Mouse (Mus musculus) heart, adult 2 months (tissue): ENCODE results near the gene Fah. TPM values are rescaled to one million over a fixed set of nuclear protein-coding genes. Genes with fewer than 3 reads are reported as not detected.

ENCODE experiments used
- DNase-seq, 2 experiments: peaks; one replicate each; pipeline ENCODE4 v3.0.0; 2021
- H3K27ac ChIP-seq: fragments of 200-600 bp; 2 replicates; pipeline ENCODE4 v1.8.1; 2022
- H3K27me3 ChIP-seq: fragments of 200-500 bp; 2 replicates; pipeline ENCODE4 v1.6.1; 2012; ENCODE audit warnings: mild to moderate bottlenecking, low read length, inconsistent platforms, mixed read lengths; ENCODE audit not compliant: control insufficient read depth, insufficient read depth
- H3K36me3 ChIP-seq: fragments of 200-500 bp; 2 replicates; pipeline ENCODE4 v1.6.1; 2012; ENCODE audit warnings: low read length, inconsistent platforms; ENCODE audit not compliant: control insufficient read depth, insufficient read depth
- H3K4me1 ChIP-seq: fragments of 200-500 bp; 2 replicates; pipeline ENCODE4 v1.6.1; 2011; ENCODE audit warnings: low read length; ENCODE audit not compliant: control insufficient read depth, insufficient read depth
- H3K4me3 ChIP-seq: fragments of 200-600 bp; 2 replicates; pipeline ENCODE4 v1.8.1; 2022
- H3K79me2 ChIP-seq: fragments of 200-500 bp; replicated peaks from 2 replicates; pipeline ENCODE4 v1.6.1; 2012; ENCODE audit warnings: mild to moderate bottlenecking, inconsistent platforms, low read length, moderate library complexity, mixed read lengths; ENCODE audit not compliant: control insufficient read depth, insufficient read depth
- H3K9ac ChIP-seq: fragments of 200-500 bp; 2 replicates; pipeline ENCODE4 v1.6.1; 2012; ENCODE audit warnings: low read depth, mild to moderate bottlenecking, control low read depth, inconsistent platforms, low read length, mixed read lengths
- CTCF ChIP-seq: fragments of 200-600 bp; IDR thresholded peaks from 2 replicates; pipeline ENCODE4 v1.8.1; 2022; ENCODE audit warnings: antibody characterized with exemption, mild to moderate bottlenecking, moderate library complexity
- EP300 ChIP-seq: fragments of 200-500 bp; IDR thresholded peaks from 2 replicates; pipeline ENCODE4 v1.6.1; 2011; ENCODE audit warnings: low read depth, low read length, control low read depth; ENCODE audit not compliant: insufficient read depth
- POLR2A ChIP-seq: fragments of 200-500 bp; IDR thresholded peaks from 2 replicates; pipeline ENCODE4 v1.6.1; 2011; ENCODE audit warnings: mild to moderate bottlenecking, low read depth, low read length, control low read depth; ENCODE audit not compliant: insufficient read depth
- WGBS: fragments of 180-500 bp; shearing (Covaris S2); methylation state at CpG from one replicate; pipeline ENCODE4 v1.1.7; 2018; 5-methylcytosine and 5-hydroxymethylcytosine counted together
- intact Hi-C: fragments of 180-260 bp; cut with DNase I; formaldehyde crosslinking; loops from one replicate; pipeline ENCODE4 v1.15.1; 2025
- long read RNA-seq: library from polyadenylated mRNA; stranded (forward); transcript quantifications from one replicate; pipeline ENCODE4 v2.0.0, GENCODE M21; 2021
- polyA plus RNA-seq: library from polyadenylated mRNA; depleted of rRNA; stranded (reverse); fragments of >200 nt; gene quantifications from 2 replicates; pipeline ENCODE4 v1.2.3, GENCODE M21; 2012; rRNA removed
- total RNA-seq, 2 experiments: library from RNA; stranded (reverse); gene quantifications; 2 replicates each; pipeline ENCODE4 v1.2.3; 2021

Fah gene
- 10 to 100 TPM; 23.7 to 33.9 TPM for total RNA-seq
- polyA plus RNA-seq, result 59.9 and 60.5 TPM in 2 replicates
- long read RNA-seq, transcript Fah-201 (14 exons, 1,585 nt), result major isoform, 11 of 14 reads
- long read RNA-seq, partial matches to known transcripts, result 2 of 14 reads
- long read RNA-seq, other reads (novel, unspliced or antisense), result 1 of 14 reads

- intact Hi-C loops, result loop anchor here (5.0 kb wide), 1 partner anchor 71 kb away; no protein-coding TSS in a partner anchor
Observed at GRCm38 (mm10) chr7:84606293-84606749, at the start of gene Fah. Gene Fah, minus strand, starts transcription at chr7:84606722.

GRCm38 (mm10) chr7:84652740-84653139 is 46.2 kb upstream of the Fah start:
- H3K9ac ChIP-seq, result no peak overlapping the region
- H3K27me3 ChIP-seq, result no peaks in the 10 kb centered on the region
- H3K79me2 ChIP-seq, result peaks cover 6% of the 10 kb centered on the region
- no peaks in the 10 kb centered on the region; the same call in none of the 2 replicates for H3K4me1 ChIP-seq
- DNase-seq, result no peak
- 82% methylated on average over 2 of the region's 2 CpGs for WGBS
- intact Hi-C loops, result no loop called here
- H3K36me3 ChIP-seq, result peaks cover 3% of the 10 kb centered on the region
- no peak overlapping the region for H3K27ac ChIP-seq
- H3K4me3 ChIP-seq, result no peak overlapping the region
- no peak for TF ChIP-seq EP300
- TF ChIP-seq POLR2A, result no peak
- no peak for TF ChIP-seq CTCF

More at GRCm38 (mm10) chr7:84606293-84606749, at the start of gene Fah:
- Histone ChIP-seq H3K4me3 (peak within 1 kb of the TSS; percentile 67), H3K36me3 (no peaks in the 10 kb centered on the region), H3K27ac (peak within 1 kb of the TSS; percentile 76), H3K79me2 (no peaks in the 10 kb centered on the region), H3K9ac (peak within 1 kb of the TSS; percentile 7), H3K27me3 (no peaks in the 10 kb centered on the region), H3K4me1 (peaks cover 5% of the 10 kb centered on the region)
- TF ChIP-seq CTCF (0 out of 2 replicates have a peak, but pooled peaks have one; percentile 8), POLR2A (no peak)
- WGBS, result 6% methylated on average over 10 of the region's 10 CpGs
- DNase-seq, result peak; percentile 61

- Histone ChIP-seq H3K36me3 (peaks cover 3% of the 10 kb centered on the region), H3K9ac (no peak overlapping the region), H3K27me3 (no peaks in the 10 kb centered on the region), H3K27ac (no peak overlapping the region), H3K4me3 (no peak overlapping the region), H3K4me1 (no peaks in the 10 kb centered on the region; the same call in none of the 2 replicates), H3K79me2 (peaks cover 3% of the 10 kb centered on the region; the same call in 1 of the 2 replicates)
- TF ChIP-seq CTCF, result no peak
- no peak for TF ChIP-seq POLR2A
- no peak for TF ChIP-seq EP300
- intact Hi-C loops, result no loop called here
- 52% methylated on average over 2 of the region's 2 CpGs for WGBS
- DNase-seq, result no peak
Observed at GRCm38 (mm10) chr7:84651987-84652321, 45.4 kb upstream of the Fah start.

- Histone ChIP-seq H3K79me2 (peaks cover 1% of the 10 kb centered on the region; the same call in 1 of the 2 replicates), H3K27me3 (no peaks in the 10 kb centered on the region), H3K9ac (no peak overlapping the region), H3K36me3 (peaks cover 3% of the 10 kb centered on the region), H3K4me1 (no peaks in the 10 kb centered on the region; the same call in none of the 2 replicates), H3K27ac (no peak overlapping the region), H3K4me3 (no peak overlapping the region)
- 76% methylated on average over 4 of the region's 4 CpGs for WGBS
- intact Hi-C loops, result no loop called here
- no peak for DNase-seq
- TF ChIP-seq EP300, result no peak
- TF ChIP-seq POLR2A, result no peak
- no peak for TF ChIP-seq CTCF
Observed at GRCm38 (mm10) chr7:84651303-84651986, 44.9 kb upstream of the Fah start.

- TF ChIP-seq EP300, result no peak
- TF ChIP-seq POLR2A, result no peak
Observed at GRCm38 (mm10) chr7:84649016-84649415, 42.5 kb upstream of the Fah start.

GRCm38 (mm10) chr7:84646256-84646655 is 39.7 kb upstream of the Fah start:
- Histone ChIP-seq H3K4me1 (peaks cover 2% of the 10 kb centered on the region), H3K9ac (no peak overlapping the region), H3K79me2 (peaks cover 1% of the 10 kb centered on the region; the same call in 1 of the 2 replicates), H3K4me3 (no peak overlapping the region), H3K36me3 (no peaks in the 10 kb centered on the region; the same call in none of the 2 replicates), H3K27ac (no peak overlapping the region), H3K27me3 (no peaks in the 10 kb centered on the region)
- TF ChIP-seq POLR2A (no peak), CTCF (no peak), EP300 (no peak)
- 83% methylated on average over 1 of the region's 1 CpGs for WGBS
- no peak for DNase-seq
- intact Hi-C loops, result no loop called here

More at GRCm38 (mm10) chr7:84649016-84649415, 42.5 kb upstream of the Fah start:
- intact Hi-C loops, result no loop called here
- no peak overlapping the region for H3K4me3 ChIP-seq
- H3K79me2 ChIP-seq, result peaks cover 1% of the 10 kb centered on the region; the same call in 1 of the 2 replicates
- 82% methylated on average over 2 of the region's 2 CpGs for WGBS
- H3K27me3 ChIP-seq, result no peaks in the 10 kb centered on the region
- H3K36me3 ChIP-seq, result no peaks in the 10 kb centered on the region; the same call in none of the 2 replicates
- H3K27ac ChIP-seq, result no peak overlapping the region
- DNase-seq, result no peak
- no peak overlapping the region for H3K9ac ChIP-seq
- H3K4me1 ChIP-seq, result no peaks in the 10 kb centered on the region; the same call in none of the 2 replicates
